Mouse (Mus musculus) thymus, postnatal 0 days (tissue): ENCODE results near the gene Hkdc1. TPM values are rescaled to one million over a fixed set of nuclear protein-coding genes. Genes with fewer than 3 reads are reported as not detected.

Source experiments
- DNase-seq: peaks from one replicate; pipeline ENCODE4 v3.0.0-alpha.2; 2015; ENCODE audit warnings: low spot score
- polyA plus RNA-seq: library from polyadenylated mRNA; unstranded; fragments of >200 nt; fragmentation: Nextera tagmentation; extraction: Ambion mirVana; gene quantifications from 2 replicates; pipeline ENCODE4 v1.2.1, GENCODE M21; 2015

The Hkdc1 gene
- polyA plus RNA-seq, 1 experiment from 2014 or later: 0.13 TPM

DNA sequence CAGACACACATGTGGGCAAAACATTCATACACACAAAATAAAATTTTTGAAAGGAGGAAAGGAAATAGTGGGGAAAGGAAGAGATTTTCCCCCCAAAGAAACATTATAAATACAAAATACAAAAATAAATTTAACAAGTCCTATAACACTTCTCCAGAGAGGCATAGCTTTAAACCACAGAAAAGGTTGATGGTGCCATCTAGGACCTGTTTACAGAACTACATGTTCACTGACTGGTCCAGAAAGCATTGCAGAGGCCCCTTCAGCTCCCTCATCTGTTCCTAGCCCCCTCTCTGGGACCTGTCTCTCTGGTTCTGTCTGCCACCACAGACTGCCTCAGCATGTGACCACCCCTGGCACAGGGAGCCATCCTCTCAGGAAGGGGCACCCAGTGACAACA, 41.4 kb downstream of the Hkdc1 start:
- no peak for DNase-seq

DNA sequence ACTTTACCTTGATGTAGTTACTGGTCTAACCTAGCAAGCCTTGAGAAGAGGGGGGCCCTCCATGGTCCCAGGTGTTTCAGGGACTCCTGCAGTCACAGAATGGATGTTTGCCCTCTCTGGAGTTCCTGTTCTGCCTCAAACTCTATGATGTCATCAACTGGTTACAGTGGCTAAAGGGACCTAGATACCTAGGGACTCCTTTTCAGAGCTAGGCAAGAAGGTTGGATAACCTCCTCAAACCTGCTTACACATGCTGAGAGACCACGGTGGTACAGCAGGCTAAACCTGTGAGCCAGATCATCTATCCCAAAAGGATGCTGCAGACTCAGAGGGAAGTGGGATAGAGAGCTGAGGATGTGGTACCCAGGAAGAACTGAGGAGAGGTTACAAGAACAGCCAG, 42.5 kb downstream of the Hkdc1 start, which contains the start of gene Hk1:
TSS of gene Hk1 (minus strand) at position 101 of the 400 bp plus-strand sequence.
- no peak for DNase-seq

DNA sequence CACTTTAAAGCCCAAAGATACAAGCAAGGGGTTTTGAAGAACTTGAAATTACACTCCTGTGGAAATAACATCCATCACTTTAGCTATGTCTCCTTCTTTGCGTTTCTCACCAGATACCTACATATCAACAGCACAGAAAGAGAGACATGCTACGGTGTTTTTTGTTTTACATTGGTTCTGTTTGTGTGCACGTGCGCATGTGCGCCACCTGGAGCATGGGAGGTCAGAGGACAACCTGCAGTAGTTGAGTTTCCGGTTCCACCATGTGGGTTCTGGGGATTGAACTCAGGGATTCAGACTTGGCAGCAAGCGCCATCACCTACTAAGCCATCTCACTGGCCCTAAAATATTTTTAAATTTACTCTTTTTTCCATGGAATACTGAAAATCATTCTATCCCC, 63.5 kb downstream of the Hkdc1 start:
- DNase-seq: peak; percentile 26

DNA sequence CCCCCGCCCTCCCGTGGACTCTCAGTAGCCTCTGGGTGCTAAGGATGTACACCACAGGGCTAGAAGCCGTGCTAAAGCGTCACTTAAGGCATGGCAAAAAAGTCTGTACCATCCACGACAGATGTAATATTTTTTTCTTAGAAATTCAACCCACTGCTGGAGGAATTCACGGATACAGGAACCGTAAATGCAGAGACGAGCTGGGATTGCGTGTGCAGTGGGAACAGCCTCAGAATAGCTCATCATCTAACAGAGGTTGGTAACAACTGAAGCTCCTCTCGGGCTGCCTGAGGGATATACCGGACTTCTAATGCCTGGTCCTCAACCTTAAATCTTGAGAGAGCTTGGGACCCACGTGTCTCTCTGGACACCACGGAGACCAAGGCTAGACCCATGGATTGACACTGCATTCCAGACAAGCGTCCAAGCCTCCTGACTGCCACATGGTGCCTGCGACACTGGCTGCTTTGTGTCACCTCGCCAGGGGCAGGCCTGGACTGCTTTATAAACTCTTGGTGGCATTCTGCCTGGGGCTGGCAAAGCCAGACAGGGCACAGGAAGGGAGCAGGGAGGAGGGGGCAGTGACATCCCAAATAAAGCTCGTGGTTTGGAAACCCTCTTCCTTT, 66.1 kb downstream of the Hkdc1 start:
- no peak for DNase-seq

DNA sequence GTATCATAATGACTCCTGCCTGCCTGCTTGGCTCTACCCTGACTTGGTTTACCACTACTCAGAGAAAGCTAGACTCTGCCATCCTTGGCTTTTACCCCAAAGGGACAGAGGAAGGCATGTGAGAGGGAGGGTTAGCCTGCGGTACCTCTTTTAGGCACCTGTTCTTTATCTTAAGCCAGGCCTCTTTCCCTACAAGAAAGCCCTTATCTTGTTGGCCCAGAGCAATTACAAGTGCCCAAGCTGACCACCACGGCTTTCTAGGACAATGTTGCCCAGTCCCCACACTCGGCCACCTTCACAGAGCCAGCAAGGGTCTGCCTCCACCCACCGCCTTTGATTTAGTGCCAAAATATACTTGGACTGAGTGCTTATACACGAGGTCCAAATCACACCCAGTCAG, 77.1 kb downstream of the Hkdc1 start:
- no peak for DNase-seq

DNA sequence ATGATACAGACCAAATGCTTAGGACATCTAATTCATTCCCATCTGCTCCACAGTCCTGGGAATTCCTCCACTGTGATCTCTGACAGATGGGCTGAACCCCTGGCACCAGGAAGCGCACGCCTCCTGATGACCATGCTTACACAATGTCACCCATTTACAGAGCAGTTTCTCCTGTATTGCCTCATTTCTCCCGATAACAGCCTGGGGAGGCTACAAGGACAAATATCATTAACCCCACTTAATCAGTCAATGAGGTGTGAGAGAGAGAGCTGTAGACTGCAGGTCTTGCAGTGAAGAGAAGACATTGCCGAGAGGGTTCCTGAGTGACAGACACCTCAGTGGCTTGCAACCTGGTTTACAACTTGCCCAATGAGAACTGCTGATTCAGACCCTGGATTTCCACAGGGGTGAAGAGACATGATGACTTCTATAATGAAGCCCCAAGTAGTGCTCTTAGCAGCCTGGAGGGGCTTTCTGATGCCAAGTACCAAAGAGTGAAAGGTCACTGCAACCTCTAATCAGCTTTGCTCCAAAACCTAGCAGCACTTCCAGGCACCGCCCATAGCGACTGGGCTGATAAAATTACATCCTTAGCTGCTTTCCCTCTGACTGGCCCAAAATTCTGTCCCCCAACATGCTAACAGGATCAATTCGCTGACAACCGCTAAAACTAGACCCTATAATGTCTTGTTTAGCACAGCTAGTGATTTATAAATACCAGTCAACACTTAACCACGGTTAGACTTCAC, 78.1 kb downstream of the Hkdc1 start:
- DNase-seq: no peak

DNA sequence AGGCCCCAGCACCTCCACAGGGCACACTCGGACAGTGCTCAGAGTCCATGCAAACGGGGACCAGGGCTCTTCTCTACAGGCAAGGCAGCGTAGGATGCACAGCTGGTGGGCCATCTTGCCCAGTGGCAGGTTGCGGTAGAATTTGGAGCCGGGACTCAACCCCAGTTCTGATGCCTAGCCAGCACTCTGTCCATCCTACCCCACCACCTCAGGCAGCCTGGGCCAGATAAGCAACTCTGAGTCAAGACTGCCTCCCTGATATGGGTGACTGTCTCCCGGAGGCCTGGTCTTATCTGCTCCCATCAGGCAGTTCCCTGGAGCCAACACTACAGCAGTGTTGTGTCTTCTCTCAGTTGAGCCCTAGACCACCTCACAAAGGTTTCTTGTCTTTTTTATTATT, 79.8 kb downstream of the Hkdc1 start:
- no peak for DNase-seq

DNA sequence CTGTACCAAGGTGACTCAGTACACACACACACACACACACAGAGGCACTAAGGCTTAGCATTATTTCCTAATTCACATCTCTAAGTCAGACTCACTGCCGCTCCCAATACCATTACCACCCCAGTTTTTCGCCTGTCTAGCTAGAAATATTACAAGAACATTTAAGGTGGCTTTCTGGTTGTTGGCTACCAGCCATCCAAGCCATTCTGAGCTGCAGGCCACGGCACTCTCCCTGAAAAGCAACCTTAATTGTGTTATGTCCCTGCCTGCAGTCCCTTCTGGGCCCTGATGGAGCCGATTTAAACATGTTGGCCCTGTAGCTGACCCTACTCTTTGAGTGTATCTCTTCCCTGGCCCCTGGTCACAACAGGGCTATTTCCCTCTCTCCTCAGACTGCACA, 80.3 kb downstream of the Hkdc1 start:
- DNase-seq: no peak

DNA sequence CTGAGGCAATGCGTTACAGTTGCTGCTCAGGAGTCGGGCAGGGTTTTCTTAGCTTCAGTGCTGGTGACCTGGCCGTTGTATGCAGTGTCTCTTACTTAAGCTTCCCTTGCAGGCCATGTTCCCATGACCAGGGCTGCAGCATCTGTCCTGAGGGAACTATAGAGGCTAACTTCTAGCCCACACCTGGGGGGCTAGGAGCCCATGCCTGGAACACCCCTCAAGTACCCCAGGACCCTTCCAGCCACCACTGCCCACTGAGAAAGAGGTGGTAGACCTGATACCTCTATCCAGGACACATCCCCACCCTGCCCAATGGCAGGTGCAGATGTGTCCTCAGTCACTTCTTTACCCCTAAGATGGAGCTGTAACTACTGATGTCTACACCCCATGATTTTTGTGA, 81.3 kb downstream of the Hkdc1 start:
- DNase-seq: no peak

DNA sequence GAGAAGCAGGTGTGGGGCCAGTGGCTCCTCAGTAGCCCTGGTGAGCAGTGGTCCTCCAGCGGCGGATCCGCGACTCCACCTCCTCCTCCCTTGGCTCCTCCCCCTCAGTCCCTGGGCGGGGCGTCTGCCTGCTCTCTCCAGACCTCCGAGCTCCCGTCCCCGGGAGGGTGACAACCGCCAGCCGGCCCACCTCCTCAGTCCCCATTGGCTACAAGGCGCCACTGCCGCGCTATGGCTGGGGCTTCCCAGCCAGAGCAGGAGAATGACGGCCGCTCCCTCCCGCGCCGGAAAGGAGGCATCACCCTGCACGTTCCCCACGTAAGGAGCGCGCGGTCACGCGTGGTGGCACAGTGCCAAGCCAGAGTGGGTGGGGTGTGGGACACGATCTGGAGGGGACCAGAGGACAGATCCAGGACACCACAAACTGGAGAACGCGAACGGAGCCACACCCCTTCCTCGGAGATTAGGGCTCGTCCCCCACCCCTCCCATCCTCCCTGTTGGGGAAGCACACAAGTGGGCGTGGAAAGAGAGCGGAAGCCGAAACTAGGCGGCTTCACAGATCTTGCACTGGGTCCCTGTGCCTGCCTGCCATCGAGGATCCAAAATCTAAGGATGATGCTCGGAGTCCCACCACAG, 82.1 kb downstream of the Hkdc1 start:
- DNase-seq: peak; percentile 94

DNA sequence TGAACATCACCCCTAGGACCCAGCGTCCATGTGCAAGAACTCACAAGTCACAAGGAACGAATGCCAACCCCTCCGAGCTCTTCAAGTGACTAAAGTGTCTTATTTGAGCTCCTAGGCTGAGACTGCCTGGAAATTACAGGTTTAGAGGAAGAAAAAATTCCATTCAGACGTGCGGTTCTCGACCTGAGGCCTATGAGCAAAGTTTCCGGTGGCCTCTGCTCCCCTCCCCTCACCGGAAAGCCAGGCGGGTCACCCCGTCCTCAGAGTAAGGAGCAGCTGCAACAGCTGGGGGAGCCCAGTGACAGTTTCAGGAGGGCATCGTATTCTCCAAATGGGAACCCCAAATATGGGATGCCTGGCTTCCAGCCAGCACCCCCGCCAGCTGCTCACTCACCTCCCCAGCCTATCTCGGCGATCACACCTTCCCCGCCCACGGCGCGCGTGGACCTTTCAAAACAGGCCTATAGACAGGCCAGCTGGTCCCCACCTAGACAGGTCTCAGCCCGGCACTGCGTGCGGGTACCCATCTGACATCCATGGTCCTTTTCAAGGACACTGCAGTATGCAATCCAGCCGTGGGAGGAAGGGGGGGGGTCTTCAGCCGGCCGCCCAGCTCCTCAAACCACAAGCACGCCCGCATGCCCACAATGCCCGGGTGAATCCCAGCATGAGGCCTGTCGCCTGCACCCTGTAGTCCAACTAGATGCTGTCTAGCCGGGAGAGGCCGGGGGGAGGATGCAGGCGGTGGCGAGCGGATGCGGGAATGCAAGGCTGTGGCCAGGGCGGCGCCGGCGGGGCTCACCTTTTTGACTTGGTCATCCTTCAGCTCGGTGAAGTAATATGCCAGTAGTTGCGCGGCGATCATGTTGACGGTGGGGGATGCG, 82.8 kb downstream of the Hkdc1 start:
- peak; percentile 76 for DNase-seq

DNA sequence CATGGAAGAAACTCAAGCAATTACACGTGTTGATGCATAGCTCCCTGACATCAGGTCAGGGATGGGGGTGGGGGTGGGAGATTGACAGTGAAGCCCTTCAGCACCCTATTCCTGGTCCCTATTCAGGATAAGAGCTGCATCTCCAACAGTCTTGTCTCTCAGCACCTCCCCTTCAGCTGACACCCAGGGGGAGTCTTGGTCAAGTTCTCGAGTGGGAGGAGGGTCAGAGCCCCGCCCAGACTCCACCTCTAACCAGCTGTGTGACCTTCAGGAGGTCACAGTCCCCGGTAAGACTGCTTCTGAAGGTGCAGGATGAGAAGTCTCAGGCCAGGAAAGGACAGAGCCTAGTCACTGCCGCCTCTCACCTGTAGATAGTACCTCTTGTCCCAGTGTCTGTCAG, 83.7 kb downstream of the Hkdc1 start:
- DNase-seq: peak; percentile 22

DNA sequence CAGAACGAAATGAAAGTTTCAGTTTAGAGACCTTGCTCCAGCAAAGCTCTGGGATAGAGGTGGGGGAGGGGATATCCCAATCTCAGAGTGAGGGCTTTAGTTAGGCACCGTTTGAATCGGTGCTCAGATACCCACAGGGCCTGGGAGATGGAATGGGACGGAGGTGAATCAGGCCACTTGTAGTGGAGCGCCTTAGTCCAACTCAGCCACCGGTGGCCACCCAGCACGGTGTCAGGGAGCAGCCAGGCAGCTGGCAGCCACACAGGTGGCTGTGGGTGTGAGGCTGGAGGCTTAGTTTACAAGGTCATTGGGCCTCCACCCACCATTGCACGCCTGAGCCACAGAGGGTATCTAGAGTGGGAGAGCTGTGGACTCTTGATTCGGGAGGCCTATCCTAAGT, 84.1 kb downstream of the Hkdc1 start:
- no peak for DNase-seq

DNA sequence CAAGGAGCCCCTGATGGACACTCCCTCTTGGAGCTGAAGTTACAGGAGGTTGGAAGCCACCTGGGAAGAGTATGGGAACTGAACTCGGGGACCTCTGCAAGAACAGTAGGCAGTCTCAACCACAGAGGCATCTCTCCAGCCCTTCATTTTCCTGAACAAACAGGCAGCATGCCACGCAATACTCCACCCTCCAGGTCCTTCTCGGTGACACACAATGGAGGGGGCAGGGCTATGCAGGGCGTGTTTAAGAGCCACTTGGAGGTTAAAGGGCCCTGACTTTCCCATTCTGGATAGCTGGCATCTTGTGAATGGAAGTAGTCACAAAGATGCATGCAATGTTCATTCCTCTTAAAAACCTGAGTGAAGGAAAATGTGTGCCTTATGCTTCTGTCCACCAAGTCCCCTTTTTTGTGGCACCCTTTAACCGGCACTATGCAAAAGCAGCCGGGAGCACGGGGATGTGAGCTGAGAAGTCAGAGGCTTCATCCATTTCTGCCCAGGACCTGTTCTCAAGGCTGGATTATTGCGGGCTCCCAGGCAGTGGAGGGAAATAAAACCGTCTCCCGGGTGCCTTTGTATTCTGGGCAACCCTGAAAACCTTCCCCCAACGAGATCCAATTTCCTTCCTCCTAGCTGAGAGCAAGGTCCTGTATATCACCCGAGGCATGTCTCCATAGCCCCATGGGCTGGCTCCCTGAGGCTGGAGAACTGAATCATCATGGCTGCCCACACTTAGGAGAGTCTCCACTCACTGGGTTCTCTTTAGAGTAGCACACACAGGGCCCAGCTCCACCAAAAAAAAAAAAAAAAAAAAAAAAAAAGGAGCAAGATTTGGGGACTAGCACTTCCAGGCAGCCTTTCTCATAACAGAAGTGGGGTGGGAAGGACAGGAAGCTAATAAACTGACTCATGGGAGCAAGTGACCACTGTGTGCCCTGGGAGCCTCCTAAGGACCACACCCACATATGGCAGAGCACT, 85.4 kb downstream of the Hkdc1 start:
- DNase-seq: no peak

DNA sequence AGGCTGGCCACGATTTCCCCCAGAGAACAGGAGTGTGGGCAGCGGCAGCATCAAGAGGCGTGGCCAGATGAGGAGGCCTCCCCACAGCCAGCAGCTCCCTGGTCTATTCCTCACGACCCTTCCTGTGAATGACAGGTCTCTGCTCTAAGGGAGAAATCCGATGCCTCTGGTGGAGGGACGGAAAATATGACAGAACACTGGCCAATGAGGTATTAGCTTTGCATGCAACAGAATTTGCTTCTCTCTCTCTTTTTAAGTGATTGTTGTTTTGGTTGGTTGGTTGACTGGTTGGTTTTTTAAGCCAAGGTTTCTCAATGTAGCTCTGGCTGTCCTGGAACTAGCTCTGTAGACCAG, 86.9 kb downstream of the Hkdc1 start:
- no peak for DNase-seq

DNA sequence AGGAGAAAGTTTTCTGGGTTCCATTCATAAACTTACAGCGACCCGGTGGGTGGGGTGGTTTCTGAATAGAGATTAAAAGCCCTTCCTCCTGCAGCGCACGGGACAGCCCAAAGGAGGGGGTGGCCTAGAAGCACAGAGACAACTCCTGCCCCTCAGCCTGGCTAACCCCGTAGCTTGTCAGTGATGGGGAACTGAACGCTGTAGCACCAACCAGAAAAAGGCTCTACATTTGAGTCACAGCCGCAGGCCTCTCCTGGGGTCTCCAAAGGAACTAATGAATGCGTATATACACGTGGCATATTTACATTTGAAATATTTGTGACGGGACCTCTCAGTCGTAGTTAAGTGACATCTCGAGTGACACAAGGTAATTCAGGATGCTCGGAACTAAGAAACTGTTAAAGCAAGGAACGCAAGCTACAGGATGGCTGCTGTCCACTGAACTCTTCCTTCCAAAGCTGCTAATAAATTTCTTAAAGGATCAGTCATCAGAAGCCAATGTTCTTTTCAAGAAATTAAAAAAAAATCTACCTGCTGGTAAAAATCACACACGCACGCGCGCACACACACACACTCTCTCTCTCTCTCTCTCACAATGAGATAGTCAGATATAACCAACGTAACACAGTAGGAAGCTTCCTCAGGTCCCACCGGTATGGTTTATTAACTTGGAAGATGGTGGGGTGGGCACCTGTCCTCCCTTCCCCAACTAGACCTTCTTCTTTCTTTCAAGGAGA, 87.4 kb downstream of the Hkdc1 start:
- DNase-seq: no peak

DNA sequence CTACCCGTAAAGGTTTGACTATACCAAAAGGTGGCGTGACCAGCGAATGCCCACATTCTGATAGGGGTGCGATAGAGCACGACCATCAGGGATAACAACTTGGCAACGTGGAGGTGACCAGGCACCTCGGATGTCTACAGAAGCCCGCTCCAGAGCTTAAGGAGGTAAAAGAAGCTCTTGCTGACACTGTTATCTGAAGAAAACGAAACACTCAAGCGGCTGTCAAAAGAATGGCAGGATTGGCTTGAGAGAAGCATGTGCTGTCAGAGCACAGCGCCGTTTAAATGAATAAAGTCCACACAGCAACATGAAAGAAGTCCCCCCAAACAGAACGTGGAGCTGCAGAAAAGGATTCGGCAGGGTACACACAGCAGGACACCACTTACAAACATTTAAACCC, 89.0 kb downstream of the Hkdc1 start:
- no peak for DNase-seq
